Mouse (Mus musculus): ENCODE measurements around the gene Lxn.

The Lxn gene

DNA sequence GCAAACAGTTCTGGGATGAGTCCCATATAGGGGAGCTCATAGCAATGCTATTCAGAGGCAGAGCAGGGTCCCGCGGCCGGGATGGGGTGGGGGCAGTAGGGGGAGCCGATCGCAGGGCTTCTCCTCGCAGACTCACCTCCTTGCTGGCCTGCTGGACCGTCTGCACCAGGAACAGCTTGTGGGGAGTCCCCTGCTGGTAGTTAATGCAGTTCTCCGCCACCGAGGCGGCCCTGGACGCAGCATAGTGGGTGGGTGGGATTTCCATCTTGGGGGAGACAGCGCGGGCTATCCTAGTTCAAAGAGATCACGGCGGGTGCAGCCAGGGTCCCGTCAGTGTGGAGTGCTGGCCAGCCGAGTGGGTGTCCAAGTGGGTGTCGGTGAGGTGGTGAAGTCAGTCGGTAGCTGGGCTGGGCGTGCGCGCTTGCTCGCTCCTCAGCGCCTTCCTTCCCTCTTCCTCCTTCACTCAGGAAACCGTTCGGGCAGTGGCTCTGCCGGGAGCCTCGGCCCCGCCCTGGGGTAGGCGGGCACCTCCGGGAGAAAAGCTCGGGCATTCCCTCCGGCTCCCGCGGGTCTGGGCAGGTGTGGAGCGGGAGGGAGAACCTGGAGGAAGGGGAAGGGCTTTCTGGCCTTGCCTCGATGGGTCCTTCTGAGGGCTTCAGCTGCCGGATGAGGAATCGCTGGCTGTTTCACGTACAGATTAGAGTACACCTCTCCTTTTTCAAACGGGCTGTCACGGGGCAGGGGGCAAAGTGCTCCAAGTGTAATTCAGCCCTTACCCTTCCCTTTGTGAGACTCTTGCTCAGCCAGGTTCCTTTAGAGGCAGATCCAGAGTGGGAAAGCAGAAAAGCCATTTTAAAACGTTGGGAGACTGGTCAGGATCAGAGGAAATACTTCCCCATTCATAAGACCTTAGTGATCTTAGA is at the start of gene Lxn:
TSS of gene Lxn (minus strand) at position 477 of the 923 bp plus-strand sequence.
- DNase-seq (ENCODE audit: low read depth in 1 of 2, low spot score in 2 of 2): peak; percentile 6 to 19

DNA sequence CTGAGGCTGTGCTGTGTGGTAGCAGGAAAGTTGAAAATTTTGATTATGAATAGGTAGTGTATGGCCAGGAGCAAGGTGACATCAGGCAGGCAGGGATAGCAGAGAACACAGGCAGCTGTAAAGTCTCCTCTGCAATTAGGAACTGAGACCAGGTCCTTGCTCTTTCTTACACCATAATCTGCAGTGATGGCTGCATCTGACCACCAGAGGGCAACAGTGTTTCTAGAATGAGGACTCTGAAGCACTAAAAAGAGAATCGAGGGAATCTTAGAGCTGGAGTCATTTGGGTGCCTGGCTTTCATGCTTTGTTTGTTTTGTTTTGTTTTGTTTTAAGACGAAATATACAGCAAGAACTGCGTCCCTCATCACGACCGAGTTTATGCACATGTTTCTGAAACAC is 49.1 kb upstream of the Lxn start:
- DNase-seq (ENCODE audit: low read depth in 1 of 2, low spot score in 2 of 2): peak; percentile 22 to 60

DNA sequence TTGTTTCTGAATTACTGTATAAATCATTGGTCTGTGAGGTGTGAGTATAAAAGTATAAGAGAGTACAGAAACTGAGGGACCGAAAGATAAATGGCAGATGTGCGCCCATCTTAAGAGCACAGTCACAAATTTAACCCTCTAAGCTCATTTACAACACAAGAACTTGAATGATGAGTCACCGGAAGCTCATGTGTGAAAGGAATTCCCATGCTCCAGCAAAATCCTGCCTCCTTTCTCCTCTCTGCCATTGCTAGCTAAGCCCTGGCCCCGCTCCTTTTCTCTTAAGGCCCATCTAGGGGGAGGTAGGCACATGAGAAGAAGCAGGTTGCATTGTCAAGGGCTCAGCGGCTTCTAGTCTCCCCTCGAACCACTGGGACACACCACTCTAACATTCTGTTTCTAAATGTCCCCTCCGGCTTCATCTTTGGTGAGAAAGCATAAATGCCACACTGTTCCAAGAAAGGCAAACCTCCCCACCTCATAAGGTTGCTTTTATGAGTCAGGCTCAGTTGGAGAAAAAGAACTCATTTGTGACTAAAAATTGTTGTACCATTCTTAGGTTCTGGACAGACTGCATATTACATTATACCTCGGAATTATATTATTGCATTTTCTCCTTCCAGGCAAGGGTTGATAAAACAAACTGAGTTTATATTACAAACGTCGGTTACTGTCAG is 44.6 kb upstream of the Lxn start:
- DNase-seq (ENCODE audit: low read depth in 1 of 2, low spot score in 2 of 2): no peak

DNA sequence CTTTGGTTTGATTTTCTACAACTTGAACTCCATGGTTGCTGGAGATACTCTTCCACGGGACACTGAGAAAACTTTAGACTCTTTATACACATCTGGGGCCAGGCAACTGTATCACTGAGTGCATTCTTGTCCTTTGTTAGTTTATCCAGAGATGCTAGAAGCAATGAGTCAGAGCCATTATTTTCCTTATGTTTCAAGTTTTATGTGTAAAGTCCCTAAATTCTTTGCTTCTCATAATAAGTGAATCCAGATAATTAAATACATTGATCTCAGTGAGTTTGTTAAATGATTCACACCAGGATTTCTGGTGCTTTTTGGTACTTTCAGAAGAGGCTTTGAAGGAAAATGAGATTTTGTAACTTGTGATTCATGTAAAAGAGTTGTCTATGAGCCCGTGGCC is 41.6 kb upstream of the Lxn start:
- no peak for DNase-seq (ENCODE audit: low read depth in 1 of 2, low spot score in 2 of 2)

DNA sequence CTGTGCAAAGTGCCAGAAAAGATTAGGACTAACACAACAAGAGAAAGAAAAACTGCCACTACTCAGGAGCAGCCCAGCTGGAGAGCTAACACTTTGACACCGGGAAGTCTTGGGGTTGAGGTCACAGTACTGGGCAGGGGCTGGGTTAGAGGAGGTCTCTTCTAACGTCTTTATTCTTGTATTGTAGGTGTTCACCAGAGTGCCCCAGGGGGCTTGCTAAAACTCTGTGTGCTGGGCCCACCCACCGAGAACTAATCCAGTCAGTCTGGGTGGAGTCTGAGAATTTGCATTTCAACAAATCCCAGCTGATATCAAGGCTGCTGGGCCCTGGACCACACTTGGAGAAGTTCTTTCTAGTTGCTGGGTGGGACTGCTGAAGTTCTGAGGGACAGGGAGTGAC is 40.2 kb upstream of the Lxn start:
- no peak for DNase-seq (ENCODE audit: low read depth in 1 of 2, low spot score in 2 of 2)

DNA sequence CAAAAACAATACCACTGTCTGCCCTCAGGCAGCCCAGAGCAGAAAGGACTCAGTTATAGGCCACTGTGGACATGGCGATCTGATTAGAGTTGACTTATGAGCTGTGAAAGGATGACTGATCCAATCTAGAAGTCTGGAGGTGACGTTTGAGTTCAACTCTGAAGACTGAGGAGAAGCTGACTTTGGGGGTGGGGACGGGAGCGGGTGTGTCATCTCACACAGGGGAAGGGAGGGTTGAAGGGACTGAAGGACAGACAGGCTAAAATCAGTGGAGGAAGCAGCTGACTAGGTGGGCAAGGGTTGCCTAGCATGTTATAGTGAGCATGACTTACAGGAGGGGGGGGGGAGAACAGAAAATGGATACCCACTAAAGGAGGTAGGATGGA is 35.7 kb upstream of the Lxn start:
- no peak for DNase-seq (ENCODE audit: low read depth in 1 of 2, low spot score in 2 of 2)

DNA sequence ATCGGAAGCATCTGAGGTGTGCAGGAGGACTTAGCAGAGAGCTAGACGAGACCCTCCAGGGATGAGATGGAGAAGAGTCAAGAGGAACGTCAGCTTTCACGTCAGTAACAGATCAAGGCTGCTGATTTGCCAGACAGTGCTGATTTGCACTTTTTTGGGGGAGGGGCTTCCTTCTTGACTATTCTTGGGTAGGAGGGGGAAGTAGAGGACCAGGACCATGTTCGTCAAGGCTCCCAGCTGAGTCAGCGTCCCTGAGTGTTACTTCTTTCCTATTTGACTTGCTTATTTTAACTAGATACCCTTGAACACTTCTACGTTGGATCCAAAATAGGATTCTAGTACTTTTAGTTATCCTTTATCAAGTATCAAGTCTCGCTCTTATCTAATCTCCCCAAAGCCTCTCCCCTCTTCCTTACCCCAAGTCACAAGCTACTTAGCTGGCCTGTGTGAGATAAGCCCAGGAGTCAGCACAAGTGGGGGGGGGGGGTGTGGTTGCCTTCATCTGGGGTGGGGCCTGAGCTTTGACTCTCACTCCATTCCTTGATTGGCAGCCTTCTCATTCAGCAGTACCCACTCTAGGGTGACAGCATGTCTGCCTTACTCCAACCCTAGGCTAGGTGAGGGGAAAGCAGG is 35.2 kb upstream of the Lxn start:
- no peak for DNase-seq (ENCODE audit: low read depth in 1 of 2, low spot score in 2 of 2)

DNA sequence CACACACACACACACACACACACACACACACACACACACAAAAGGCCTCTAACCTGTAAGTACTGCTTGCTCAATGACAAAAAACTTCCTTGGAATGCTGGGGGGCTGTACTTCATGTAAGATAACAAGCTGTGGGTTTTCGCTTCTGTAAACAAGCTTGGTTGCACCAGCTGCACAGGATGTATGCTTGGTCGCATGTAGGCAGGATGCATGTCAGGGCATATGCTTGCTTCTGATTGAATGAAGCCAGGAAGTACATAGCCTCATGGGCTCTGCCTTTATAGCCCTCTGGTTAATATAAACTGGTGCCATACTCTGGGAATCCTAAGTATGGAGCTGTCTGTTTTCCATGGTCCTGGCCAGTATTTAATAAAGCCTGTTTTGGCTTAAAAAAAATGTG is 34.3 kb upstream of the Lxn start:
- no peak for DNase-seq (ENCODE audit: low read depth in 1 of 2, low spot score in 2 of 2)

DNA sequence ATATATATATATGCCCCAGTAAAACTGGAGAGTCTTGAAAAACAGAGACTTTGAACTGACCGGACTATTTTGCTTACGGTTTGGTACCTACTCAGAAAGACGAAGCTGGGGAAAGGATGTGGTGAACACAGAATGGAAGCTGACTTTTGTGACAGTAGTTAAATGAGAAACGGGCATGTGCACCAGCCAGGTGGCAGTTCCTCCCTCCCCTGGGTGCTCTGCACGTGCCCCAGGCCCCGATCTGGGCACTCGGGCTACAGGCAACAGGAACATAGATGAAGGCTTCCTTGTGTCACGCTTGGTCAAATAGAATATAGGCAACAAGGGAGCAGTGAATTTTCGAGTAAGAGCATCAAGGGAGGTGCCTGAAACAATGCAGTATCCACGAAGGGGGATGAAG is 32.6 kb upstream of the Lxn start:
- no peak for DNase-seq (ENCODE audit: low read depth in 1 of 2, low spot score in 2 of 2)

DNA sequence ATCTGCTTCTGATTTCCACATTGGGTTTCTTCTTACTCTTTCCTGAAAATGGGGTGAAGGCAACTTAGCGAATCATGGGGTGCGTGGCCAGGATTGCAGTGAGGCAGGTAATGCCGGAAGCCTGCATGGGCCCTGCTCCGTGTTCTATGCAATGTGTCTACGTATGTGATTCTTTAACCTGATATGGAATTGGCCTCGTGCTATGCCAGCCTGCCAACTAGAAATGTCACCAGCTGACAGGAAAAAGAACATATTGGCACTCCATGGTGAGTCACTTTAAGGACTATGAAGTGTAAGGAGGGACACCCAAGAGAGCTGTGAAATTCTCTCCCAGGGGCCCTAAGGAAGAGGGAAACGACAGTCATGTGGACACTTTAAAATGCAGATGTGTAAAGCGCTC is 29.4 kb upstream of the Lxn start:
- no peak for DNase-seq (ENCODE audit: low read depth in 1 of 2, low spot score in 2 of 2)

DNA sequence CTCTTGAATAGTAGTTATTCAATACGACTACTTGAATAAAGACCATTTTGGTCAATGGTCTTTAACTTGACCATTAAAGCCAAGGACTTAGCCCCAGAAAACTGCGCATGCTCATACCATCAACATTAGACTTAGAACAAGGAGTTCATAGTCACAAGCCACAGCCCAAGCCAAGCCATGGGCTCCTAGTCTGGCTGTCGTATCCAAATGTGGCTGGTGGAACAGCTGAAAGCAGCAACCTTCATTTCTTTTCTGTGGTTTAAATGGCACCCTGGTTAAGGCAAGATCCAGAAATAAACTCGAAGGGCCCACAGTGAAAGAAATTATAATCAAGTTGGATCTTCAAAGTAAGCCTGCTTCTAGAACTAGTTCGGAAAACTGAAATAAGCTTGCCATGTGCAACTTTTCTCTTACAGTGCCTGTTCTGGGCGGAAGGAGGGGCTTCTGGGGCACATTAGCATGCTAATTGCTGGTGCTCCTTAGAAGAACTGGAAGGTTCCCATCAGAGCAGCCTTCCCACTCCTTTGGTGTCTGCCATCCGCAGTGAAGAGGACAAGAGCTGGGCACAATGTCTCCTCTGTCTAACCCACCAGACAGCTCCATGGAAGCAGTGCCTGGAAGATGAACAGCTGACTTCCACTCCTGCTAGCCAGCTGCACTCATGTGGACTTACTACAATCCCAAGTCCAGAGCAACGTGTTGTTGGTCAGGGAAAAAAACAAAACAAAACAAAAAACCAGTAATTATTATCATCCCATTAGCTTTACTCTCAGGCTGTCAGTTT is 28.6 kb upstream of the Lxn start:
- DNase-seq (ENCODE audit: low read depth in 1 of 2, low spot score in 2 of 2): no peak

DNA sequence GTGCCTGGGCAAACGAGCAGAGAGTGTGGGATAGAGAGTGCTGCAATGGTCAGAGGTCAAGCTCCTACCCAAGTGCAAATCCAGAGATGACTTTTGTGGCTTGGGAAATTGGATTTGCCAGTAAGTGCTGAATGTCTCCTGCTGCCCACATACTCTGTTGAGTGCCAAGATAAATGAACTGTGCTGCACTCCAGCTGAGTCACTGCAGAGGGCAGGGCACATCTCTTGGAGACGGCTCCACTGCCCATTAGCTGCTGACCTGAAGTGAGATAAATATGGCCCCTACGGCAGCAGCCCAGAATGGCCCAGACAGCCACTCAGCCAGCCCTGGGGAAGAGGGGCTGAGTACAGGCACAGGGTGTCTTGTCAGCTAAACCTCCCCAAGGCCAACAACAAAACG is 26.4 kb upstream of the Lxn start:
- no peak for DNase-seq (ENCODE audit: low read depth in 1 of 2, low spot score in 2 of 2)

DNA sequence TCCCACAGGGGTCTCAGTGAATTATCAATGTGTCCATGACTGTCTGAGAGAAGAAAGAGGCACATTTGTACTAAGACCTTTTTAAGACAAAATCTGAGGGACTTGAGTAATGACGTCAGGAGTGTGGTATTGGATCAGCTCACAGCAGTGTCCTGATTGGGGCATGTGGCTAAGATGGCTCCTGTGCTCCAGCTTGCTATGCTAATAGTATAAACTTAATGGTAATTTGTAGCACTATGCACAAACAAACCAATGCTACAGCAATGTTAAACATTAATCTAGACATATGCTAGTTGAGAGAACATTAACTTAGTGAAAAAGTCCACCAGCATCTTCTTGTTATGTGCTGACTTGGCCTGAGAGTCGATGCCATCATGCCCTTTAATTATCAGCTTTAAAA is 21.5 kb upstream of the Lxn start:
- DNase-seq (ENCODE audit: low read depth in 1 of 2, low spot score in 2 of 2): no peak

DNA sequence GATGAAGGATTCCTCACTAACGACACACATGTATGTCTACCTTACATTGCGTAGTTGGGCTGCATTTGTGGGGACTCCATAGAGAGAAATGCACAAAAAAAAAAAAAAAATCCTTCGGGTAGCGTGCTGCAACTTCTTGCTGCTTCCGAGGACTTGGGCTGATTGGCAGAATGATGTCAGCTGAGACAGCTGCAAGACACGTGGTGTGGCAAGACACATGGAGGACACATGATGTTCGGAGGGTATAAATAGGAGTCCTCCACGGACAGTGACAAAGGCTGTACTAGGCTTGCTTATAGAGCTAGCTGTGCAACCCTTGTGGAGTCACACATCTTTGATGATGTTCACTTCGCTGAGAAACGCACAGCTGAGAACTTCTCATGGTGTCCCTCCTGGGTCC is 18.7 kb upstream of the Lxn start:
- DNase-seq (ENCODE audit: low read depth in 1 of 2, low spot score in 2 of 2): no peak

DNA sequence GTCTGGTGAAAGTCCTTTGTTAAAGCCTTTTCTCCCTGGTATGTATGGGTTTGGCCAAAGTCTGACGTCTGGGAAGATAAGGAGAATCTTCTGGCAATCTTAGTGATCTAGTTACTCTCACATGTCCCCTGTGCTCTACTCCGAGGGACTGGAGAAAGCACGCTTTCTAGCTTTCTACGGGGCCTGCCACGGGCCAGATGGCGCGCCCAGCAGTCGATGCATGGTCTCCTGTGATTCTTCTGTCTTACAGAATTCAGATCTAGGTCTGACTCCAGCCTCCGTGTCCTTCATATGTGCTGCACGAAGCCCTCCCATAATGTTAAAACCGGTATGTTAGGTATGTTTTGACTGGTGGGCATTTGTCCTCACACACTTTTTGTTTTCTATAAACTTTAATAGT is 16.1 kb upstream of the Lxn start:
- no peak for DNase-seq (ENCODE audit: low read depth in 1 of 2, low spot score in 2 of 2)

DNA sequence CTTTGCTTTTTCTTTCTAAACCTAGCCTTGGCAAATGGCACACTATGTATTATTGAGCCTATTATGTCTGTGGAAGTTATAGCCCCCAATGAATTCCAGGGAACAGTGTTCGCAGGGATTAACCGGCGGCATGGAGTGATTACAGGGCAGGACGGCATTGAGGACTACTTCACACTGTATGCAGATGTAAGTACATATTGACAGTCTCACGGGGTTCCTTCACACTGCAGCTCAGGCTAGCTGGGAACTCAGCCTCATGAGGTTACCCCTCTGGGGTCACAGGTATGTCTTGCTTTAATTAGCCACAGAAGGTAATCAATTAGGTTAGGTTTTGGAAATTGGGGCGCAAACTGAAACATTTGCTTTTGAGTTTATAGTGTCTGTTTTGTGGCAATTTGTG is 9.7 kb upstream of the Lxn start:
- DNase-seq (ENCODE audit: low read depth in 1 of 2, low spot score in 2 of 2): no peak

DNA sequence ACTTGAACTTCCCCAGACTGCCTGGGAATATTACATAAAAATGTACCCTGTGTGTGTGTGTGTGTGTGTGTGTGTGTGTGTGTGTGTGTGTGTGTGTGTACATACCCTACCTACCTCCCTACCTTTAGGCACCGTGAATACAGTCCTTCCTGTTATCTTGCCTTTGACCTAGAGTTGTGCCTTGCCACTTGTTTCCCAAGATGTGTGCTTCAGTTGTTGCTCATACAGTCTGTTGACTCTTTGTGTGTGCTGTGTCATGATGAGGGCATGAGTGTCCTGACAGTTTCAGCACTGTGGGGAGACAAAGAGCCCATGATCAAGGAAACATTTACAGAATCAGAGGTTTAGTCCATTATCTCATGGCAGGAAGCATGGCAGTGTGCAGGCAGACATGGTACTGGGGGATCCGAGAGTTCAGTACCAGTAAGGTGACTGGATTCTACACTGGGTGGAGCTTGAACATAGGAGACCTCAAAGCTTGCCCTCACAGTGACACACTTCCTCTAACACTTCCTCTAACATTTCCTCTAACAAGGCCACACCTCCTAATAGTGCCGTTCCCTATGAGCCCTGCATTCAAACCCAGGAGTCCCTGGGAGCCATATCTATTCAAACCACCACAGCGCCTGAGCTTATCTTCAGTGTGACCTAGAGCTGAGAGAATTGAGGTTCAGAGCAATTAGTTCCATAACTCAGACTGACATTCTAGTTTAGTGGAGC is 7.8 kb upstream of the Lxn start:
- DNase-seq (ENCODE audit: low read depth in 1 of 2, low spot score in 2 of 2): no peak

DNA sequence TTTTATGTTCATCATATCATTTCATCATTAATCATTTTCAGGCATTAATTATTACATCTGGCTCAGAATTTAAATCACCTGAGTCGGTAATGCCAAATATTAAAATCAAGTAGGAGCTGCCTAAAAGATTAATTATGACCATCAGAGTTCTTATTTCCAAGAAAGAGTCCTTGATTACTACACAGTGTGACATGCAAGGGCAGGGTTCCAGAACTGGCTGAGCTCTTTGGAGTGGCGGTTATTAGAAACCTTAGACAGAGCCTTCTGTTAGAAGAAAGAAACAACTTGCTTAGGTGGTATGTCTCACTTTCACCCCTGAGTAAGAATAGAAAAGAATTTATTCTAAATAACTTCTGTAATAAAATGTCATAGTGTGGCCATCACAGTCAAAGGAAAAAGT is 3.6 kb upstream of the Lxn start:
- DNase-seq (ENCODE audit: low read depth in 1 of 2, low spot score in 2 of 2): no peak

DNA sequence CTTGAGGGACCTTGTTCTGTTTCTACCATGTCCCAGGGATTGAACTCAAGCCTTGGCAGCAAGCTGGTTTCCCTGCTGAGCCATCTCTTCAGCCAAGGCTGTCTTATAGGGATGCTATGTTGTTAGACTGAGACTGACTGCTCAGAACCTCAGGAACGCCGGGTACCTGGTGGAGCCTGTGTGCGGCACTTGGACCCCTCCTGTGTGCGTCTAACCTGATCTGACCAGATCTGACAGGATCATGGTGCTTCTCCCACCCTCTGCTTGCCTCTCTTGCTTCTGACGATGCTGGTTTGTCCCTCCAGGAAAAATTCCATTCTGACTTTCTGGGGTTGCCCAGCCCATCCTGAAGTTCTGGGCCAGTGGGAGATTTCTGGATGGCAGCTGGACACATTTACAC is 2.9 kb upstream of the Lxn start:
- no peak for DNase-seq (ENCODE audit: low read depth in 1 of 2, low spot score in 2 of 2)

DNA sequence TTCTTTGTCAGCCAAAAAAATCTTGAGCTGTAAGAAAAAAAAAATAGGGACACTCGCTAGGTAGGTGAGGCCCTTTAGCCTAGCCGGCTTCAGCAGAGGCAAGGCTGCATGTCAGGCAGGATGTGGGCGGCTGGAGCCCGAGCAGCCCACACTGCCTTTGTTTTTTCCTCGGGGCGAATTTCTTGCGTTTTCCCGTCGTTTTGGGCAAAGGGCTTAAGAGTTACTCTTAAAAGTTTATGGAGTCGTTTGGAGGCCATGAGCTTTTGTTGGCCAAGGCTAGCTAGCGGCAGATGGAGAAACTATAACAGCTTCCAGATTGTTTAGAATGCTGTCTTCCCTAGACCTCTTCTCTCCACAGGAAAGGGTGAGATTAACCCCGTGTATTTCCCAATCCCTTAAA is 725 bp downstream of the Lxn start:
- DNase-seq (ENCODE audit: low read depth in 1 of 2, low spot score in 2 of 2): no peak

DNA sequence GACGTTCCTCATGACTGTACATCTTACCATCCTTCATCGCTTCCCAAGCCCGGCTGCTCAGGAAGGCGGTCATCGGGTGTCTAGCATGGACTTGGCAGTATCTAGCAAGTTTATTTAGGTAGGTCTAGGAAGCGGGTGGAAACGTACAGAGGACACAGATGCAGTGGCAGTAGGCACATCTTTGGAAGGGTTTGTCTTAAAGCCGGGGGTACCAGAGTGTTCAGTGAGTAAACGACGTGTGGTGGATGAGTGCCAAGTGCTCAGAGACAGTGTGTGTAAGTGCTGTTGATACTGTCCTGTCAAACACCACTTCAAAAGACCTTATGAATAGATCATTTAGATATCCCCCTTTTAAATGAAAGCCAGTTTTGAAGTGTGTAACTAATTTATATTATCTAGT is 1.1 kb downstream of the Lxn start:
- no peak for DNase-seq (ENCODE audit: low read depth in 1 of 2, low spot score in 2 of 2)

Measured in monocyte, adult 2 months (primary cell).